In the genomic region with DNA sequence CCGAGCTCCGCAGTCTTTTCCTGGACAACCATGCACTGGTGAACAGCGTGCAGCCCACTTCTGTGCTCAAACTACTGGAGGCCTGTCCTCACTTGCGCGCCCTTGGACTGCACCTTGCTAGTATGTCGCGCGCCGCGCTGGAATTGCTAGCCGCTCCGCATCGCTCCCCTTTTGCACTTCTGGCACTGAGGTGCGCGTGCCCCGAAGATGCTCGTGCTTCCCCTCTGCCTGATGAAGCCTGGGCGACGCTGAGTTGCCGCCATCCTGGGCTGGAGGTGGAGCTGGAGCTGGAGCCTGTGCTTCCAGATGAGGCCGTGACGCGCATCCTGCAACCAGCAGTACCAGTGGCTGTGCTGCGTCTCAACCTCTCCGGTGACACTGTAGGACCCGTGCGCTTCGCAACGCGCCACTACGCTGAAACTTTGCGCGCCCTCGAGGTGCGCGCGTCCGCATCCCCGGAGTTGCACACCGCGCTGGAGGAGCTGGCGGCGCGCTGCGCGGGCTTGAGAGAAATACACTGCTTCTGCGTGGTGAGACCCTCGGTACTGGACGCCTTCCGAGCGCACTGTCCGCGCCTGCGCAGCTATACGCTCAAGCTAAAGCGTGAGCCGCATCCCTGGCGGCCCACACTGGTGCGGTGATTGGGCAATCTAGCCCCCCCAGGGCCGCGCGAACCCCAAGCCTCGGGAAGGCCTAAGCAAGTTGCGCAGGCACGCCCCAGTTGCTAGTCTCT, we compare ENCODE assay signal across 8 mouse cellular contexts. TPM values are rescaled to one million over a fixed set of nuclear protein-coding genes. Genes with fewer than 3 reads are reported as not detected.
DNase-seq lines count a peak whose midpoint lies in the region; ATAC-seq and TF ChIP-seq lines count a peak whose summit lies in the region.

No protein-coding gene starts in this region.

- H3K9me3 ChIP-seq in forebrain, embryonic 14.5 days (replicated peaks; ENCODE audit: control insufficient read depth, low read length): no peaks in the 10 kb centered on the region
- H3K9me3 ChIP-seq in kidney, embryonic 16.5 days (ENCODE audit: low read length): no peaks in the 10 kb centered on the region
- H3K9me3 ChIP-seq in liver, embryonic 13.5 days (replicated peaks): peaks cover 6% of the 10 kb centered on the region; the same call in 1 of the 2 replicates

- peak overlapping the region; percentile 69 for H3K4me2 ChIP-seq in forebrain, embryonic 14.5 days (ENCODE audit: low read length)
- peak overlapping the region; percentile 84 for H3K4me2 ChIP-seq in kidney, embryonic 16.5 days (replicated peaks; ENCODE audit: low read depth, low read length)
- peak overlapping the region; percentile 65 for H3K4me2 ChIP-seq in liver, embryonic 13.5 days

- peaks cover 5% of the 10 kb centered on the region; the same call in 1 of the 2 replicates for H3K4me1 ChIP-seq in forebrain, embryonic 14.5 days (ENCODE audit: control insufficient read depth, insufficient read depth, low read length)
- H3K4me1 ChIP-seq in kidney, embryonic 16.5 days (ENCODE audit: insufficient read depth, low read length): peaks cover 46% of the 10 kb centered on the region
- H3K4me1 ChIP-seq in liver, embryonic 13.5 days (replicated peaks): peaks cover 52% of the 10 kb centered on the region

- no peak for TF ChIP-seq CTCF in brain, embryonic 14.5 days (IDR thresholded peaks at IDR 0.05; ENCODE audit: borderline replicate concordance, extremely low read depth, insufficient read depth, insufficient read length)

- peaks cover 95% of the 10 kb centered on the region for H3K27me3 ChIP-seq in forebrain, embryonic 14.5 days (replicated peaks; ENCODE audit: control insufficient read depth, insufficient read depth, low read length)
- H3K27me3 ChIP-seq in kidney, embryonic 16.5 days (ENCODE audit: insufficient read depth, low read length): peaks cover 87% of the 10 kb centered on the region
- peaks cover 88% of the 10 kb centered on the region for H3K27me3 ChIP-seq in liver, embryonic 13.5 days

- H3K4me3 ChIP-seq in forebrain, embryonic 14.5 days (ENCODE audit: low read depth, low read length): peak overlapping the region; percentile 45
- peak overlapping the region; percentile 47 for H3K4me3 ChIP-seq in kidney, embryonic 16.5 days (ENCODE audit: low read length)
- H3K4me3 ChIP-seq in liver, embryonic 13.5 days (replicated peaks): peak overlapping the region; percentile 46

- under 1% methylated on average over 65 of the region's 65 CpGs for WGBS in forebrain, embryonic 14.5 days
- under 1% methylated on average over 65 of the region's 65 CpGs for WGBS in kidney, embryonic 16.5 days
- 5% methylated on average over 65 of the region's 65 CpGs for WGBS in liver, embryonic 13.5 days (ENCODE audit: insufficient replicate concordance)

- TF ChIP-seq POLR2A in brain, embryonic 14.5 days (IDR thresholded peaks at IDR 0.05; ENCODE audit: borderline replicate concordance, extremely low read depth, insufficient read depth, insufficient read length, poor library complexity, severe bottlenecking): 0 out of 2 replicates have a peak, but pooled peaks have one; percentile 6

- H3K9ac ChIP-seq in forebrain, embryonic 14.5 days (ENCODE audit: low read length): peak overlapping the region; percentile 58
- peak overlapping the region; percentile 60 for H3K9ac ChIP-seq in kidney, embryonic 16.5 days (replicated peaks; ENCODE audit: low read length)
- H3K9ac ChIP-seq in liver, embryonic 13.5 days: no peak overlapping the region

- DNase-seq in adrenal gland, adult (ENCODE audit: inconsistent age in 2 of 2, low spot score in 1 of 2): peak; percentile 49 to 71
- no peak for DNase-seq in adrenal gland, adult 18-20 months (ENCODE audit: low spot score in 2 of 2)
- peak; percentile 96 for DNase-seq in brain, embryonic 14.5 days (ENCODE audit: low read depth)
- DNase-seq in forebrain, embryonic 14.5 days (ENCODE audit: low spot score): peak; percentile 95
- DNase-seq in liver, embryonic 13.5 days: no peak
- DNase-seq in retina, postnatal 1 day: peak; percentile 89
- no peak for DNase-seq in thymus, postnatal 0 days (ENCODE audit: low spot score)

- no peak overlapping the region for H3K27ac ChIP-seq in forebrain, embryonic 14.5 days (ENCODE audit: low read depth, low read length)
- H3K27ac ChIP-seq in kidney, embryonic 16.5 days (ENCODE audit: low read length): no peak overlapping the region
- no peak overlapping the region for H3K27ac ChIP-seq in liver, embryonic 13.5 days

- ATAC-seq in forebrain, embryonic 14.5 days: peak; percentile 85
- peak; percentile 21; the same call in 1 of the 2 replicates for ATAC-seq in kidney, embryonic 16.5 days (ENCODE audit: low FRiP score, low TSS enrichment)
- ATAC-seq in liver, embryonic 13.5 days (ENCODE audit: low read depth): no peak

- no peaks in the 10 kb centered on the region for H3K36me3 ChIP-seq in forebrain, embryonic 14.5 days (ENCODE audit: control insufficient read depth, insufficient read depth, low read length)
- no peaks in the 10 kb centered on the region for H3K36me3 ChIP-seq in kidney, embryonic 16.5 days (ENCODE audit: insufficient read depth, low read length)
- H3K36me3 ChIP-seq in liver, embryonic 13.5 days: no peaks in the 10 kb centered on the region

RNA-seq across cellular contexts. Expression of gene Hsf4, which starts 1.1 kb away (rescaled TPM):
- 1 to 10 TPM; 2.2 to 4.3 TPM for total RNA-seq in adrenal gland, adult 18-20 months (2021)
- 0.42 and 0.60 TPM in 2 replicates for polyA plus RNA-seq in brain, embryonic 14.5 days (2012; rRNA removed)
- 0.14 and 0.37 TPM in 2 replicates for polyA plus RNA-seq in forebrain, embryonic 14.5 days (2014; fragmentation: Nextera tagmentation; extraction: Ambion mirVana)
- 0.14 and 0.16 TPM in 2 replicates for polyA plus RNA-seq in kidney, embryonic 16.5 days (2015; fragmentation: Nextera tagmentation; extraction: Ambion mirVana)
- polyA plus RNA-seq in liver, embryonic 13.5 days (2015; fragmentation: Nextera tagmentation; extraction: Ambion mirVana): 0.10 TPM in 1 of 2 replicates, not detected in the other
- not detected in 2 replicates for polyA plus RNA-seq in thymus, postnatal 0 days (2015; fragmentation: Nextera tagmentation; extraction: Ambion mirVana)

RNA-seq across cellular contexts. Expression of gene Fbxl8, which starts 4.1 kb away (rescaled TPM):
- 1 to 10 TPM; 3.7 to 4.3 TPM for total RNA-seq in adrenal gland, adult 18-20 months (2021)
- polyA plus RNA-seq in brain, embryonic 14.5 days (2012; rRNA removed): 1.00 TPM in 2 replicates
- polyA plus RNA-seq in forebrain, embryonic 14.5 days (2014; fragmentation: Nextera tagmentation; extraction: Ambion mirVana): 0.50 and 0.85 TPM in 2 replicates
- 3.0 and 3.1 TPM in 2 replicates for polyA plus RNA-seq in kidney, embryonic 16.5 days (2015; fragmentation: Nextera tagmentation; extraction: Ambion mirVana)
- polyA plus RNA-seq in liver, embryonic 13.5 days (2015; fragmentation: Nextera tagmentation; extraction: Ambion mirVana): 0.98 and 1.1 TPM in 2 replicates
- 7.6 and 8.2 TPM in 2 replicates for polyA plus RNA-seq in thymus, postnatal 0 days (2015; fragmentation: Nextera tagmentation; extraction: Ambion mirVana)

RNA-seq across cellular contexts. Expression of gene Tradd, which starts 4.1 kb away (rescaled TPM):
- 10 to 100 TPM; 13.1 to 15.5 TPM for total RNA-seq in adrenal gland, adult 18-20 months (2021)
- polyA plus RNA-seq in brain, embryonic 14.5 days (2012; rRNA removed): 7.1 and 7.9 TPM in 2 replicates
- 14.8 and 21.8 TPM in 2 replicates for polyA plus RNA-seq in forebrain, embryonic 14.5 days (2014; fragmentation: Nextera tagmentation; extraction: Ambion mirVana)
- polyA plus RNA-seq in kidney, embryonic 16.5 days (2015; fragmentation: Nextera tagmentation; extraction: Ambion mirVana): 23.4 and 26.3 TPM in 2 replicates
- polyA plus RNA-seq in liver, embryonic 13.5 days (2015; fragmentation: Nextera tagmentation; extraction: Ambion mirVana): 16.2 and 16.7 TPM in 2 replicates
- 51.0 and 57.0 TPM in 2 replicates for polyA plus RNA-seq in thymus, postnatal 0 days (2015; fragmentation: Nextera tagmentation; extraction: Ambion mirVana)

RNA-seq across cellular contexts. Expression of gene Nol3, which starts 7.4 kb away (rescaled TPM):
- total RNA-seq in adrenal gland, adult 18-20 months (2021): 10 to 100 TPM in 1 of 2 experiments, 1 to 10 TPM in 1; 6.7 to 20.3 TPM
- 1.3 and 1.8 TPM in 2 replicates for polyA plus RNA-seq in brain, embryonic 14.5 days (2012; rRNA removed)
- 2.9 and 3.0 TPM in 2 replicates for polyA plus RNA-seq in forebrain, embryonic 14.5 days (2014; fragmentation: Nextera tagmentation; extraction: Ambion mirVana)
- 1.2 and 1.4 TPM in 2 replicates for polyA plus RNA-seq in kidney, embryonic 16.5 days (2015; fragmentation: Nextera tagmentation; extraction: Ambion mirVana)
- 0.10 and 0.14 TPM in 2 replicates for polyA plus RNA-seq in liver, embryonic 13.5 days (2015; fragmentation: Nextera tagmentation; extraction: Ambion mirVana)
- polyA plus RNA-seq in thymus, postnatal 0 days (2015; fragmentation: Nextera tagmentation; extraction: Ambion mirVana): 0.42 and 0.47 TPM in 2 replicates

RNA-seq across cellular contexts. Expression of gene B3gnt9, which starts 13.6 kb away (rescaled TPM):
- 1 to 10 TPM; 2.7 to 3.2 TPM for total RNA-seq in adrenal gland, adult 18-20 months (2021)
- polyA plus RNA-seq in brain, embryonic 14.5 days (2012; rRNA removed): 5.9 and 6.6 TPM in 2 replicates
- 3.1 and 4.1 TPM in 2 replicates for polyA plus RNA-seq in forebrain, embryonic 14.5 days (2014; fragmentation: Nextera tagmentation; extraction: Ambion mirVana)
- 10.2 and 11.9 TPM in 2 replicates for polyA plus RNA-seq in kidney, embryonic 16.5 days (2015; fragmentation: Nextera tagmentation; extraction: Ambion mirVana)
- 2.3 and 3.2 TPM in 2 replicates for polyA plus RNA-seq in liver, embryonic 13.5 days (2015; fragmentation: Nextera tagmentation; extraction: Ambion mirVana)
- 4.9 and 5.6 TPM in 2 replicates for polyA plus RNA-seq in thymus, postnatal 0 days (2015; fragmentation: Nextera tagmentation; extraction: Ambion mirVana)

Comparison
In these comparisons a context has a peak if more than half of its experiments do, and no peak if none do; other contexts are left out.
1. DNase-seq: peak in adrenal gland, adult (2 of 2), brain, embryonic 14.5 days (single experiment), forebrain, embryonic 14.5 days (single experiment) and retina, postnatal 1 day (single experiment); none in adrenal gland, adult 18-20 months (0 of 2), liver, embryonic 13.5 days (single experiment) and thymus, postnatal 0 days (single experiment).
2. Peak in every context shown above with its lines, with median percentiles within 50 percentile points of each other: H3K4me2 ChIP-seq and H3K4me3 ChIP-seq.